Mouse (Mus musculus) liver, postnatal 0 days (tissue): Measurements from ENCODE around the gene Kcmf1.

ENCODE experiments used
- CTCF ChIP-seq: sonication (generic); IDR thresholded peaks from 2 replicates; pipeline ENCODE4 v1.5.1; 2016; ENCODE audit warnings: antibody characterized with exemption, low read depth
- EP300 ChIP-seq: IDR thresholded peaks from 2 replicates; pipeline ENCODE4 v1.6.1; 2016; ENCODE audit warnings: antibody characterized with exemption, low read depth, mild to moderate bottlenecking

- TF ChIP-seq CTCF: no peak
- TF ChIP-seq EP300: no peak
These were observed 18.8 kb upstream of the Kcmf1 start for GRCm38 (mm10) chr6:72918510-72919033.
